Mouse (Mus musculus) layer of hippocampus, postnatal 25 days (tissue): ENCODE data around the gene Ttyh2. TPM values are rescaled to one million over a fixed set of nuclear protein-coding genes. Genes with fewer than 3 reads are reported as not detected.

Source experiments
- DNase-seq, 2 experiments: peaks; one replicate each; pipeline ENCODE4 v3.0.0; 2022; ENCODE audit warnings: mixed read lengths in 2 of 2, low spot score in 1 of 2; ENCODE audit errors: extremely low spot score in 1 of 2
- total RNA-seq, 2 experiments: library from RNA; stranded (reverse); gene quantifications; 2 replicates each; pipeline ENCODE4 v1.2.3; 2021

Ttyh2 gene
- total RNA-seq, 2 experiments from 2014 or later: 28.8 to 34.0 TPM

DNA sequence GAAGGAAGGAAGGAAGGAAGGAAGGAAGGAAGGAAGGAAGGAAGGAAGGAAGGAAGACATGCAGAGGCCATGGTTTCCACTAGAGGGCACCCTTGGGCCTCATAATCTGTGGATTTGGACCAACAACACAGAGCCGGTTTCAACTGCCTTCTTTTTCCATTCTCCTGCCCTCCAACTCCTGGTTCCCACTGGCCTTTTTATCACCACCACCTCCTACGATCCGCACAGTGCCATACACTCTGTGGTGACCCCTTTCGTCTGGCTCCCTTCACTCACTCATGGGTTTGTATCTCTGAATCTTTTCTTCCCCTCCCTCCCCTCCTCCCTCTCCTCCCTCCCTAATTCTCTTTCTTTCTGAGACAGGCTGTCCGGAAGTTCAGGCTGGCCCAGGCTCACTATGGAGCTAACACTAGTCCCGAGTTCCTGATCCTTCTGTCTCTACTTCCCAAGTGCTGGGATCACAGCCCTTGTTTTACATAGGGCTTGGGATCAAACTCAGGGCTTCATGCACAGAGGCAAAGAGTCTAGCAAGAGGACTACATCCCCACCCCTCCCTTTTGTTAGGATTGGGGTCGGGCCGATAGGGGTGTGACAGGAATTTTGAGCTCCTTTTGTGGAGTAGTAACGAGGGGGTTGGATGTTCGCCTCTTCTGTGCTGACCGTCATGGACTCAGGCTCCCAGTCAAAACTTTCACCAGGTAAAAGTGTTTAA, 61.8 kb downstream of the Ttyh2 start:
- peak in 1 of 2 experiments; percentile 71 for DNase-seq

DNA sequence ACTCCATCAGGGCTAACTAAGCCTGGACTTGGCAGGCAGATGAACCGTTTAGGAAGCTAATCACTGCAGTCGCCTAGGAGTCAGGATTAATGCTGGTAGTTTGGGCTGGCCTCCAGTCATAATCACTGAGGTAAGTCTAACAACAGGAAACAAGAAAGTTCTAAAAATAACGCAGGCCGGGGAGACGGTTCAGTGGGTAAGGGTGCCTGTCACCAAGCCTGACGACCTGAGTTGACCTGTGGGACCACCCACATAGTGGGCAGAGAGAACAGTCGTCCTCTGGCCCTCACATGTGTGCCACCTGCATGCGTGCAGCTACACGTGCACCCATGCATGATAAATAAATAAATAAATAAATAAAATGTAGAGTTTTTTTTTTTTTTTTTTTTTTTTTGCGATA, 65.4 kb downstream of the Ttyh2 start:
- DNase-seq: no peak

DNA sequence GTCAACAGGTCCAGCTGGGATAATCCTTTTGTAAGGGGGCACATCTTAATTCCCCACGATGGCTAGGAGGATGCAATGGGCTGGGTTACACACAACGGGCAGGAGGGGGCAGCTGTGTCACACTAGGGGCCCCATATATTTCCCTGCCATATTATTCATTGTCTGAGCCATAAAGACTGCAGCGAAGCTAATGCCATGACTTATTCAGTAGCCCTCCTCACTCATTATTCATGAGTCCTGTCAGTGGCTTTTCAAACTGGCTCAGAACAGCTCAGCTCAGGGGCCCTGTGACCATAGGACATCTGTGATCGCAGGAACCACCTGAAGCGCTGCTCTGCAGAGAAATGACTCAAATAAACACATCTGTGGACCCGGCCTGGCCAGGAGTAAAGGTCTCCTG, 66.2 kb downstream of the Ttyh2 start:
- DNase-seq: no peak

DNA sequence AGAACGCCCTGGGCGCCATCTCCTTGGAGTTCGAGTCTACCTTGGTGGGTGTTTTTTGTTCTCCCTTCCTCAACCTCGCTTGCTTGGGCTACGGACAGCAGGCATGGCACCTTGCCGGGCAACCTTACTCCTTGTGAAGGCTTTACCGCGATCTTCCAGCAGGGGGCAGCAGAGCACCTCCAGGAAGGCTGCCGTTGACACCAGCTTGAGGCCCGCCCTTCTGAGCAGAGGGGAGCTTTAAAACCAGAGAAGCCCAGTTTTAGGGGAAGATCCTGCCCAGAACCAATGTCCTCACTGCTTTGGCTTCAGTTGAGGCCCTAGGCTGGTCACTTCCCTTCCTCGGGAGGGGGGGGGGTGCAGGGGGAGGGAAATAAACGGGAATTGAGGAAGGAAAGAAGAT, 69.9 kb downstream of the Ttyh2 start:
- peak; percentile 94 to 100 for DNase-seq

DNA sequence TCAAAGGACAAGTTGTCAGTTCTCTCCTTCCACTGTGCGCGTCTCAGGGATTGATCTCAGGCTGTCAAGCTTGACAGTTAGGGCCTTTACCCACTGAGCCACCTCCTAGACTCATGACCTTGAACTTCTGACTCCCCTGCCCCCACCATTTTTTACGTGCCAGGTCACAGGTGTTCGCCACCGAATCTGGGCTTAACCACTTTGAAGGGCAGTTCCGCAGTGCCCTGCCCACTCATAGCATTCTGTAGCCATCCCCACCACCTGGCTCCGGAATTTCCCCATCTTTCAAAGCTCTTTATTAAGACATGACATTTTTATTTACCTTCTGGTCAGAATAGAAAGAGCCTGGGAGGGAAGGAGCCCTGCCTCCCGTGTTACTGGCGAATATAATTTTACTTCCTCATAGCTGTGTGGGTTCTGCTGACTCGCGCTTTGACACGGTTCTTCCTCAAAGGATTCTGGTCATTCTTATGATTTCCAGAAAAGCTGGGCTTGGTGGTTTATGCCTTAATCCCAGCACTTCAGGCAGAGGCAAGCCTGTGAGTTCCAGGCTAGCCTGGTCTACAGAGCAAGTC, 72.4 kb downstream of the Ttyh2 start:
- no peak for DNase-seq

DNA sequence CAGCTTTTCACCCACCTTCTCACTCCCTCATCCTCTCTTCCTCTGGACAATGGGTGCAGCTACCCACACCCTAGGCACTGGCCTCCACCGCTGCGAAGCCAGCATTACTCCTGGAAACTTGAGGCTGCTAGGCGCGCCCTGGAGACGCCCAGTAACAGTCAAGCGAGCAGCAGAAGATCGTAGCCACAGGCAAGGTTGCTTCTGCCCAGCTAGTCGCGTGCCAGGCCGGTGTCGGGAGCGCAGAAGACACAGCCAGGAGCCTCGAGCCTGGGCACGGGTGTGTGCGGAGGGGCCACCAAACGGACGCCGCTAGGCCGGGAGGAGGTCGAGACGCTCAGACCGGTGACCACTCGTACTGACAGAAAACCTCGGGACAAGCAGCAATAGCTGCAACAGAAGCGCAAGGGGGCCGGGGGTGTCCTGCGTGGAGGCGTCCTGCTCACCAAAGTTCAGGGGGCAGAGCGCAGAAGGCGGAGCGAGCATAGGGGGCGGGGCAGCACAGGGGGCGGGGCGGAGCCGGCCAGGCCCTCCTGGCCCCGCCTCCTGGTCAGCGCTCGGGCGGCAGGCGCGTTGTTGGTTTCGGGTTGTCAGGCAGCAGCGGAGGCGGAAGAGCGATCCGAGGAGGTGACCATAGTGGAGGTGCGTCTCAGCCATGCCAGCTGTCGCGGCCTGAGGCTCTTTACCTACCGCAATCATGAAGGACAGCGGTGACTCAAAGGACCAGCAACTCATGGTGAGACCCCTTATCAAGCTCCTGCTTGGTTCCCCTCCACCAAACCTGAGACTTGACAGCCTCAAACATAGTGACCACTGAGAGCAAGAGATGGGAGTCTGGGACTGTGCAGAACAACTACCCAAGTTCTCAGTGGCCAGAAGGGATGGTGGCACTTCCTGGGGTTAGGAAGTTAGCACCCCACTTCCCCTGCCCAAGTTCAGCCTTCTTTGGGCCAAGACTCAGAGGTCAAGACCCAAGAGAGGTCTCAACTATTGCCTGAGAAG, 89.9 kb downstream of the Ttyh2 start, which contains the start of gene Kif19a:
Gene Kif19a (plus strand): TSS at position 569 of the 999 bp plus-strand sequence.
- DNase-seq: no peak

DNA sequence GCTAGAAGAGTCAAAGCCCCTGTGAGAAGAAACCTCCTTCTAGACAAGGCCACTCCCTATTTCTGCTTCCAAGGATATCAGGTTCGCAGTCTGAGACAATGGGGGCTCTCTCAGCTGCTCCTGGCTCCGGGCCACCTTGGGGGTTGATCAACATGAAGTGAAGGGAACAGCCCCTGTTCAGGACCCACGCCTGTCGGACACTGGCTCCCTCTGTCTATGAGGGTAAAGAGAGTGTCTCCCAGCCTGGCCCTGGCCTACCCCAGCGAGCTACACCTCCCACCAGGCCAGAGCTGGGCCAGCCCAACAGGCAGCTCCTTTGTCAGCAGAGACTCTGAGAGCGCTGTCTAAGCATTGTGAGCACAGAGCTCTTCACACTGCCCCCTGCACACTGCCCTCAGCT, 94.7 kb downstream of the Ttyh2 start:
- no peak for DNase-seq

Other genes with a start within 250 kb of the Ttyh2 start
- 100 to 1,000 TPM; 761 to 890 TPM for gene Rpl38, start 6.9 kb upstream of the Ttyh2 start, total RNA-seq
- 1 to 10 TPM; 1.4 to 1.9 TPM for gene Dnaic2, start 52.0 kb downstream of the Ttyh2 start, total RNA-seq
- gene Kif19a, start 90.0 kb downstream of the Ttyh2 start, total RNA-seq: 10 to 100 TPM in 1 of 2 experiments, 1 to 10 TPM in 1; 6.6 to 11.5 TPM
- 10 to 100 TPM; 27.8 to 30.9 TPM for gene Btbd17, start 120.5 kb downstream of the Ttyh2 start, total RNA-seq
- gene Gpr142, start 123.5 kb downstream of the Ttyh2 start, total RNA-seq: not detected
- 1 to 10 TPM; 2.8 to 4.5 TPM for gene Gprc5c, start 175.7 kb downstream of the Ttyh2 start, total RNA-seq
- gene Cd300a, start 214.6 kb downstream of the Ttyh2 start, total RNA-seq: under 1 TPM; 0.37 to 0.52 TPM